Mouse (Mus musculus): Measurements from ENCODE around the gene Atp5d. TPM values are rescaled to one million over a fixed set of nuclear protein-coding genes. Genes with fewer than 3 reads are reported as not detected.

The Atp5d gene
- polyA plus RNA-seq, 1 experiment, result 1,163 TPM

GRCm38 (mm10) chr10:80094684-80095083, 43.7 kb upstream of the Atp5d start:
- Histone ChIP-seq H3K36me3 (ENCODE audit: control insufficient read depth, insufficient read depth) (peaks cover 5% of the 10 kb centered on the region), H3K4me3 (no peak overlapping the region), H3ac (ENCODE audit: control insufficient read depth, insufficient read length) (no peak overlapping the region), H3K27me3 (ENCODE audit: control insufficient read depth, insufficient read depth, insufficient read length) (no peaks in the 10 kb centered on the region), H3K4me2 (ENCODE audit: low read depth) (peak overlapping the region; percentile 2), H3K79me2 (ENCODE audit: control insufficient read depth, insufficient read depth) (peaks cover 87% of the 10 kb centered on the region)
- no peak for TF ChIP-seq TCF12 (IDR thresholded peaks at IDR 0.05; ENCODE audit: insufficient read depth, poor library complexity, severe bottlenecking)
- TF ChIP-seq CEBPB (IDR thresholded peaks at IDR 0.05; ENCODE audit: insufficient read depth, poor library complexity, severe bottlenecking), result no peak
- no peak for TF ChIP-seq POLR2A (IDR thresholded peaks at IDR 0.05; ENCODE audit: insufficient read length, low read depth)
- TF ChIP-seq MYOG (IDR thresholded peaks at IDR 0.05; ENCODE audit: control insufficient read depth in 1 of 3, insufficient read depth in 1 of 3, insufficient read length in 2 of 3, low read depth in 2 of 3), result no peak
- TF ChIP-seq MAX (IDR thresholded peaks at IDR 0.05; ENCODE audit: low read depth), result no peak
- no peak for TF ChIP-seq USF1 (IDR thresholded peaks at IDR 0.05; ENCODE audit: low read depth)
- no peak for TF ChIP-seq E2F4 (IDR thresholded peaks at IDR 0.05; ENCODE audit: insufficient read depth)
- TF ChIP-seq REST (IDR thresholded peaks at IDR 0.05; ENCODE audit: insufficient read depth, insufficient read length), result no peak
- no peak for TF ChIP-seq POLR2AphosphoS2 (IDR thresholded peaks at IDR 0.05; ENCODE audit: insufficient read length, low read depth)

- Histone ChIP-seq H3K36me3 (ENCODE audit: control insufficient read depth, insufficient read depth) (peaks cover 5% of the 10 kb centered on the region), H3K4me2 (ENCODE audit: low read depth) (no peak overlapping the region), H3K79me2 (ENCODE audit: control insufficient read depth, insufficient read depth) (peaks cover 88% of the 10 kb centered on the region), H3ac (ENCODE audit: control insufficient read depth, insufficient read length) (no peak overlapping the region), H3K27me3 (ENCODE audit: control insufficient read depth, insufficient read depth, insufficient read length) (no peaks in the 10 kb centered on the region), H3K4me3 (no peak overlapping the region)
- TF ChIP-seq POLR2A (IDR thresholded peaks at IDR 0.05; ENCODE audit: insufficient read length, low read depth) (no peak), MYOD1 (IDR thresholded peaks at IDR 0.05; ENCODE audit: control insufficient read depth in 1 of 3, insufficient read length in 2 of 3, low read depth in 2 of 3) (no peak), POLR2AphosphoS2 (IDR thresholded peaks at IDR 0.05; ENCODE audit: insufficient read length, low read depth) (no peak), USF1 (IDR thresholded peaks at IDR 0.05; ENCODE audit: low read depth) (no peak), MAX (IDR thresholded peaks at IDR 0.05; ENCODE audit: low read depth) (no peak), MYOG (IDR thresholded peaks at IDR 0.05; ENCODE audit: control insufficient read depth in 1 of 3, insufficient read depth in 1 of 3, insufficient read length in 2 of 3, low read depth in 2 of 3) (no peak), TCF3 (IDR thresholded peaks at IDR 0.05; ENCODE audit: insufficient read length, low read depth) (no peak)
Observed at GRCm38 (mm10) chr10:80095547-80095946, 42.9 kb upstream of the Atp5d start.

GRCm38 (mm10) chr10:80097275-80097674, 41.2 kb upstream of the Atp5d start:
- TF ChIP-seq POLR2A (IDR thresholded peaks at IDR 0.05; ENCODE audit: insufficient read length, low read depth) (no peak), MYOG (IDR thresholded peaks at IDR 0.05; ENCODE audit: control insufficient read depth in 1 of 3, insufficient read depth in 1 of 3, insufficient read length in 2 of 3, low read depth in 2 of 3) (no peak), E2F4 (IDR thresholded peaks at IDR 0.05; ENCODE audit: insufficient read depth) (no peak), TCF3 (IDR thresholded peaks at IDR 0.05; ENCODE audit: insufficient read length, low read depth) (no peak), MAX (IDR thresholded peaks at IDR 0.05; ENCODE audit: low read depth) (no peak), CEBPB (IDR thresholded peaks at IDR 0.05; ENCODE audit: insufficient read depth, poor library complexity, severe bottlenecking) (no peak), POLR2AphosphoS2 (IDR thresholded peaks at IDR 0.05; ENCODE audit: insufficient read length, low read depth) (no peak), REST (IDR thresholded peaks at IDR 0.05; ENCODE audit: insufficient read depth, insufficient read length) (no peak), MYOD1 (IDR thresholded peaks at IDR 0.05; ENCODE audit: control insufficient read depth in 1 of 3, insufficient read length in 2 of 3, low read depth in 2 of 3) (no peak), USF1 (IDR thresholded peaks at IDR 0.05; ENCODE audit: low read depth) (no peak), SRF (IDR thresholded peaks at IDR 0.05; ENCODE audit: control insufficient read depth, insufficient read length, low read depth) (no peak), TCF12 (IDR thresholded peaks at IDR 0.05; ENCODE audit: insufficient read depth, poor library complexity, severe bottlenecking) (no peak)
- Histone ChIP-seq H3K79me2 (ENCODE audit: control insufficient read depth, insufficient read depth) (peaks cover 99% of the 10 kb centered on the region), H3K4me3 (no peak overlapping the region), H3ac (ENCODE audit: control insufficient read depth, insufficient read length) (no peak overlapping the region), H3K4me2 (ENCODE audit: low read depth) (peak overlapping the region; percentile 62), H3K27me3 (ENCODE audit: control insufficient read depth, insufficient read depth, insufficient read length) (no peaks in the 10 kb centered on the region), H3K36me3 (ENCODE audit: control insufficient read depth, insufficient read depth) (peaks cover 5% of the 10 kb centered on the region)

GRCm38 (mm10) chr10:80098630-80099029, 39.8 kb upstream of the Atp5d start:
- Histone ChIP-seq H3K36me3 (ENCODE audit: control insufficient read depth, insufficient read depth) (peaks cover 1% of the 10 kb centered on the region), H3K27me3 (ENCODE audit: control insufficient read depth, insufficient read depth, insufficient read length) (no peaks in the 10 kb centered on the region), H3K79me2 (ENCODE audit: control insufficient read depth, insufficient read depth) (peaks cover 92% of the 10 kb centered on the region), H3K4me3 (no peak overlapping the region), H3ac (ENCODE audit: control insufficient read depth, insufficient read length) (no peak overlapping the region), H3K4me2 (ENCODE audit: low read depth) (peak overlapping the region; percentile 62)
- TF ChIP-seq MYOD1 (IDR thresholded peaks at IDR 0.05; ENCODE audit: control insufficient read depth in 1 of 3, insufficient read length in 2 of 3, low read depth in 2 of 3) (peak in 1 of 3 experiments; percentile 43), SRF (IDR thresholded peaks at IDR 0.05; ENCODE audit: control insufficient read depth, insufficient read length, low read depth) (no peak), CEBPB (IDR thresholded peaks at IDR 0.05; ENCODE audit: insufficient read depth, poor library complexity, severe bottlenecking) (no peak), MYOG (IDR thresholded peaks at IDR 0.05; ENCODE audit: control insufficient read depth in 1 of 3, insufficient read depth in 1 of 3, insufficient read length in 2 of 3, low read depth in 2 of 3) (peak in 1 of 3 experiments; percentile 22)

GRCm38 (mm10) chr10:80100982-80101381, 37.5 kb upstream of the Atp5d start:
- Histone ChIP-seq H3K79me2 (ENCODE audit: control insufficient read depth, insufficient read depth) (peaks cover 69% of the 10 kb centered on the region), H3K4me2 (ENCODE audit: low read depth) (peak overlapping the region; percentile 97), H3K36me3 (ENCODE audit: control insufficient read depth, insufficient read depth) (no peaks in the 10 kb centered on the region), H3ac (ENCODE audit: control insufficient read depth, insufficient read length) (no peak overlapping the region), H3K27me3 (ENCODE audit: control insufficient read depth, insufficient read depth, insufficient read length) (no peaks in the 10 kb centered on the region), H3K4me3 (peak overlapping the region; percentile 67)
- TF ChIP-seq MYOG (IDR thresholded peaks at IDR 0.05; ENCODE audit: control insufficient read depth in 1 of 3, insufficient read depth in 1 of 3, insufficient read length in 2 of 3, low read depth in 2 of 3) (peak in 1 of 3 experiments; percentile 49), MAX (IDR thresholded peaks at IDR 0.05; ENCODE audit: low read depth) (no peak), CEBPB (IDR thresholded peaks at IDR 0.05; ENCODE audit: insufficient read depth, poor library complexity, severe bottlenecking) (no peak), USF1 (IDR thresholded peaks at IDR 0.05; ENCODE audit: low read depth) (no peak), POLR2A (IDR thresholded peaks at IDR 0.05; ENCODE audit: insufficient read length, low read depth) (peak; percentile 43), POLR2AphosphoS2 (IDR thresholded peaks at IDR 0.05; ENCODE audit: insufficient read length, low read depth) (no peak), SRF (IDR thresholded peaks at IDR 0.05; ENCODE audit: control insufficient read depth, insufficient read length, low read depth) (no peak), MYOD1 (IDR thresholded peaks at IDR 0.05; ENCODE audit: control insufficient read depth in 1 of 3, insufficient read length in 2 of 3, low read depth in 2 of 3) (peak in 1 of 3 experiments; percentile 33)

Measured in myocyte (in vitro differentiated cells).